Mouse (Mus musculus): ENCODE results near the gene Ttll7.

Ttll7 gene

DNA sequence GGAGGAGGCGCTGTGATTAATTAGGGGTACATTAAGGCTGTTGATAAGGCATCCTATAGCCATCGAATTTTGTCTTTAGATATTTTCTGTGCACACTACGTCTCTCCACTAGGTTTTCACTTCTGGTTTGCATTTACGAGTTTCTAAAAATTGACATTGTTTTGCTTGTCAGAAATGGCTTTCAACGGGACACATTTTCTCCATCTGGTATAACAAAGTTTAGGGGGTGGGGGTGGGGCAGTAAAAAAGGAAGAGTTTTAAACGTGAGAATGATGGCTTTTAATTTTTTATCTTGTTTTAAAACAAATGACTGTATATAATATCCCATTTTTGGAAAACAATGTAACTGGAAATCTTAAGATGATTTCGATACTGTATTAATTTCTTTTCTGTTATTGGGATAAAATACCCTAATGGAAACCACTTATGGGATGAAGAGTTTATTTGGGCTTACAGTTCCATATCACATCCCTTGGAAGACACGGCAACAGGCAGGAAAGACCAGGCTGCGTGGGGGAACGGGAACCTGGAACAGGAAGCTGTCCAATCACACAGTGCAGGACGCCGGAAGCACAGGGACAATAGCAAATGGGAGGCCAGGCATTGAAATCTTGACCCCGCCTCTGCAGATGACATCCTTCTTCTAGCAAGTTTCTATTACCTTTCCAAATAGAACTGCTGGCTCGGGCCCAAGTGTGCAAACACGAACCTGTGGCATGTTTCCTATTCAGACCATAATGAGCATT lies 142.7 kb downstream of the Ttll7 start:
- CTCF ChIA-PET = no interaction called here

DNA sequence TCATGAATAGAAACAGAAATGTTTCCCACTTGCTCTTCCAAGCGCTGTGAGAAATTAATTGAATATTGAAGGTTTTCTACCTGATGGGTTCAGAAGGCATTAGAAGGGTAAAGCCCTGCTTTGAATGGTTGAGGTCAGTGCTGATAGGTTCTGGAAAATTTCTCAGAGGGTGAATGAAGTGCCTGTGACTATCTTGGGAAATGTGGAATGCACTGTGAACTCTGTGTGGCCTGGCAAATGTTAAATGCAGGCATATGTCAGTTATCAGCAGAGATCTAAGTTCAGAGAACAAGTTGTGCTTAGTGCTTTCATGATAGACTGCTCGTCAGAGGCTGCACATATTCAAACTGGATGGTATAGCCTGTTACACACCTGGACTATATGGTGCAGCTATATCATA lies 147.0 kb downstream of the Ttll7 start:
- CTCF ChIA-PET = no interaction called here

GRCm38 (mm10) chr3:147000963-147001362 lies 148.8 kb downstream of the Ttll7 start:
- CTCF ChIA-PET = no interaction called here

GRCm38 (mm10) chr3:147001557-147001956 lies 149.4 kb downstream of the Ttll7 start:
- CTCF ChIA-PET = no interaction called here

DNA sequence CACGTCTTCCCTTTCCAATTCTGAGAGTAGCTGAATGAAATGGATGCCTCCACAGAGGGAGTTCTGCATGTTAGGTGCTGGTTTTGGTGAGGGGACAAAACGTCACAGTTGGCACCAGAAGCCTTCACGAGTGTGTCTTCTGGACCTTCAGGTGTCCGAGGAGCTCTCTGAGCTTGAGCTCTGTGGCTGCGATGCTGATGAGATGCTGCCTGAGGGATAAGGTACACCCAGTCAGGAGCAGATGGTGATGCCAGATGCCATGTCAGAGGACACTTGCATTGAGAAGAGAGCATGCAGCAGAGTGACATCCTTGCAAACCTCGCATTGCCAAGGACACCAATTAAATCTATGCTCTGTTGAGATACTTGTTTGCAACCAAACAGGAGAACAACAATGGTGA lies 164.3 kb downstream of the Ttll7 start:
- CTCF ChIA-PET = no interaction called here

- CTCF ChIA-PET = no interaction called here
Measured at GRCm38 (mm10) chr3:147019506-147019905, 167.3 kb downstream of the Ttll7 start.

- CTCF ChIA-PET = no interaction called here
Measured at GRCm38 (mm10) chr3:147026248-147026647, 174.1 kb downstream of the Ttll7 start.

DNA sequence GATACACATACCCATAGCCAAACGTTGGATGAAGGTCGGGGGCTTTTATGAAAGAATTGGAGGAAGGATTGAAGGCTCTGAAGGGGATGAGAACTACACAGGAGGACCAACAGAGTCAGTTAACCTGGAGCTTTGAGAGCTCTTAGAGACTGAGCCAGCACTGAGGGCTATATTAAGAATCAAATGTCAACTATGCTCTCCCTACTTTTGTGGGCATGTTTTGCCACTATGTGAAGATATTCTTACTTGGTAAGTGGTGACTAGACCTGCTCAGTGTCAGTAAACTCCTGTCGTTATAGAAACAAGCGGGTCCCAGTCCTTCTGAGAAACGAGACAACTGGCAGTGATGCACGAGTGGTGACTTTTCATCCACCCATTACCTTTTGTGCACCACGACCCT lies 176.2 kb downstream of the Ttll7 start:
- CTCF ChIA-PET = no interaction called here

DNA sequence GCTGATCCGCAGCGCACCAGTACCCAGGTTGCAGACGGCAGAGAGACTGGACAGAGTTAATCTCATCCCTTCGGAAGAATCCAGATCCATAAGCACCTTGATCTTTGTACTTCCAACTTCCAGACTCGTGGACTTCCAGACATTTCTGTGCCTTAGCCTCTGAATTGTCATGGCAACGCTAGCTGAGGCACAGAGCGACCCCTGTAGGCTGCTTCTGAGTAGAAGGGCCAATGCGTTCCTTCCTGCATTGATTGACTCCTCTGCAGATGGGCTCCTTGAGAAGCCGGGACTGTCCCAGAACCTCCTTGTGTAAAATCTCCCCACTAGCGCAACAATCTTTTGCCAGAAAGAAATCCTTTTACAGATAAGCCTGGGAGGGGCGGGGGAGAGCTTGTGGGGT lies 177.6 kb downstream of the Ttll7 start:
- CTCF ChIA-PET = no interaction called here

DNA sequence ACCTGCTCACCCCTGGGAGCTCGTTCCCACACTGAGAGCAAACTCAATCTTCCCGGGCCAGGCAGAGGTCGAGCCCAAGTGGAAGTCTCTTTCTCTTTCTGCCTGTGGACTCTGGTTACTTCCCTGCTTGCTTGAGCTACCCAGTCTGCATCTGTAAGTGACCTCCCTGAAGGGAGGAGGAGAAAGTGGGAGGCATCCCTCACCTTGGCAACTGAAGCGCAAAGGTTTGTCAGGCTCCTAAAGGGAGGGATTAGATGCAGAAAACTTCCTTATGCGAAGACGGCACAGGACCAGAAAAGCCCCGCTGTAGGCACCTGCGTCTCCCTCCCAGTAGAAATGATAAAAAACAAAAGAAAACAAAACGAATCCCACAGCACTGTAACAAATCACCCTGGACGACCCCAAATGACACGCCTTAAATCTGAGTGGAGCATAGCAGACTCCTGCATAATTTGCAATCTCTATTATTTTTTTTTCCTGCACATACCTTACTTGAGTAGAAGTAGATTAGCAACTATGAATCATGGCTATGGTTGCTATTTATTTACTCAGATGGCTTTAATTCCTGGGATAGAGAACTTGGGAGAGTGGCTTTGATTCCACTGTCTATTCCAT lies 178.2 kb downstream of the Ttll7 start:
- CTCF ChIA-PET = no interaction called here
